Mouse (Mus musculus) hematopoietic stem cell, adult 5-6 weeks (primary cell): ENCODE data around the gene Adck2. TPM values are rescaled to one million over a fixed set of nuclear protein-coding genes. Genes with fewer than 3 reads are reported as not detected.

Experiments
- ATAC-seq, 2 experiments: fragments of 125-278 bp in 1 of 2; replicated peaks in 1 of 2; 2 replicates each; pipeline ENCODE4 v1.8.0; 2016 to 2017; ENCODE audit warnings: inconsistent platforms in 2 of 2, mild to moderate bottlenecking in 2 of 2, moderate number of reproducible peaks in 2 of 2, low read depth in 1 of 2, moderate TSS enrichment in 1 of 2; ENCODE audit not compliant: low FRiP score in 2 of 2, poor library complexity in 2 of 2, severe bottlenecking in 2 of 2, insufficient read depth in 1 of 2, low TSS enrichment in 1 of 2
- total RNA-seq: library from RNA; stranded (forward); fragments of 172-1452, 232-1000 nt; gene quantifications from 2 replicates; pipeline ENCODE4 v1.2.3, GENCODE M21; 2017

The Adck2 gene
- total RNA-seq, 1 experiment from 2014 or later: 24.0 TPM

DNA sequence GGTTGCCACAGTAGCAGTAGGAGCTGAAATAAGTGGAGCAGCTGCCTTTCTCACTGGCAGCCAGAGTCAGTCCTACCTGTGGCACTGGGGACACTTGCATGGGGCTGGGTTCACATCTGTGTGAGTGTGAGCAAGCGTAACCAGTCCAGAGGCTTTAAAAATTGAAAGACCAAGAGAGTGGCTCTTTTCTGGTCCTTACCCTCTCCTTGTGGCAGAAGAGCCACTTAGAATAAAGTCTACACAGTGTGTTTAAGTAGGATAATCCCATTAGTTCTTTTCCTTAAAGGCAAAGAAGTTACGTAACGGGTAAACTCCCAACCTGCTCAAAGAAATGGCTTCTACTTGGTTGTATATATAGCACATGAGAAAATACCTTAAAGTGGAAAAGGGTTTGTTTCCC lies 27.2 kb downstream of the Adck2 start:
- ATAC-seq: no peak

DNA sequence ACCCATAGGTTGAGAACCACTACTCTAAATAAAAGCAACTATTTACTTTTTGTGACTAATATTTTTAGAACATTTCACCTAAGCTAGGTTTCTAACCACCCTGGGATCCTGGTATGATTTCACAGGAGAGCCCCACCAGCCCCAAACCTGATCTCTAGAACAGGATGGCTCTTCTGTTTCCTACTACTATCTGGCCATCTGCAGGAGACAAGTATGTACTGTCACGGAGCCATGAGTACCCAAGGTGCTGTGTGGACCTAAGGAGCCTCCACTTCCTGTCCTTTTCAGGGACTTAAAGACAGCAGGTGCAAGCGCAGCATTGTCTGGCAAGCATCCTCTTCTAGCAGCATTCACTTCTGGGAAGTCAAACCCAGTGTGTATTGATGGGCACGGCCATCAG lies 28.2 kb downstream of the Adck2 start:
- peak; percentile 32 to 66; a peak in 2 of 4 replicates for ATAC-seq

DNA sequence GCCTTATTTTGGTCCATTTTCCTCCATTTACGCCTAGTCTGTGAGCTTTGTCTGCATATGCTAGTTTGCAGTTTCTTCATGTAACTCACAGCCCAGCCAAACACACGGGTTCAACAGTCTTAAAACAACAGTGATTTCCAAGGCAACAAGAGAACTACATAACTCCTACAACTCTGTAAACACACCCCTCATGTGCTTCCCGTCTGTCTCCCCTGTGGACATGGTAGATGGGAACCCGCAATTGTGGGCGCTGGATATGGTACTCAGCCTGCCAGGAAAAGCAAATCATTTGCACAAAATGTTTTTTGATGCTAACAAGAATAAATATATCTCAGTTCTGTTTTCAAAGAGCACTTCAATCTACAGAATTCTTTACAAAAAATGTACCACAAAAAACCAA lies 30.9 kb downstream of the Adck2 start:
- no peak for ATAC-seq

DNA sequence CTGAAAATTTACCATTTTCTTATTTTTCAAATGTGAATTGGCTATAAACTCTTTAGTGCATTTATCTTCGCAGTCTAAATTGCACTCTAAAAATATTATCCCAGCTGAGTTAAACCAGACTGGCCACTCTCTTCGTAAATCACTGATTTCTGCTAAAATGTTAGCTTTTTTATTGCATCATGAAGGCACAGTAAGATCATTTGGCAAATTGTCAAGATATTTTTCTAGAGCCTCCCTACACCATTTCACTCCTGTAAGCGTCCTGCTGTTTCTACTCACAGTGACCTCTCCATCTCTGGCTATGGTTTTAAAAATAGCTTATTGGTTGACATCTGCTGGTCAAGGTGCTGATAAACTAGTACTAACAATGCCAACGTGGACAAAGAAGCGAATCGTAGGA lies 32.4 kb downstream of the Adck2 start:
- ATAC-seq: no peak

DNA sequence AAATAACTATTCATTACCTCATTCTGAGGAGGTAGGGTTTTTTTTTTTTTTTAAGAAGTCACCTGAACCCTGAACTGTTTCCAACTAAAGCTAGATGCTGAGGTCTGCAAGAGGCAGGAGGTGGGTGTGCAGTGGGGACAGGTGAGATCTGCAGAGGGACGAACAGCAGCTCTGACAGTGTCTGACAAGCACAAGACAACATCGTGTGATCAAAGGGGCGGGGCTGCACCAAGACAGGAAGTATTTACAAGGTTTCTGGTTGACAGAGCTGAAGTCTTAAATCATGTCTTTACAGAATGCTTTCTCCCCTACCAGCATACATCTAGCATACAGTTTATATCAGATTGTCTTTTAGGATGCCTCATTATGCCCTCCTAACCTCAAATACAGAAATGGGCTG lies 33.2 kb downstream of the Adck2 start:
- no peak for ATAC-seq

DNA sequence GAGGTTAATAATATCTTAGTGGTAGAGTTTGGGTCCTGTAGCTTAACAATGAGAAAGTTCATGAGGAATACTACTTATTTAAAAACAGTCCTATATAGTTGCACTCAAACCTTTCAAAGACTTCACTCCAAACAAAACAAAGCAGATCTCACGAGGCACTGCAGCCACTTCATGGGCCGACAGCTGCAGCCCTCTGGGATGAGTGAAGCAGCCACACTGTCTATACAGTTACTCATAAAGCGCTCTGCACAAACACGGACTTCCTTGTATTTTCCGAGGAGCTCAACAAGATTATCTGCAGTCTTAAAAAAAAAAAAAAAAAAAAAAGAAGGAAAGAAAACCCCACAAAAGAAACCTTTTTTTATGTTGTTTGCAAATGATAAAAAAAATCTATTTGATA lies 33.7 kb downstream of the Adck2 start:
- no peak for ATAC-seq

DNA sequence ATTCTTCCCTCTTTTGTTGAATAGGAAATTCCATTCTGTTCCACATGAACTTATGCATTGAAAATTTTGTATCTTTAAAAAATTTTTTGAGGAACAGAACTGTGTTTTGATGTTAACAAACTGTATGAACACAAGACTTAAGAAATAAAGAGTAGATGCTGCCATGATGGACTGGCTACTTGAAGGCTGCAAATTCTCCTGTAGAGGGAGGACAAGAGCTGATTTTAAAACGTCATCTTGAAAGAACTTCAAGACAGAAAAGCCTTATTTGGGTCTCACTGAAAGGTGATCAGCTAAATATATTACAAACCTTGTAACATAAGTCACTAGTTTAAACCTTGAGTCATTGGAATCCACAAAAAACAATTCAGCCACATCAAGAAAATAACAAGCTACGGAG lies 36.5 kb downstream of the Adck2 start:
- ATAC-seq: no peak

DNA sequence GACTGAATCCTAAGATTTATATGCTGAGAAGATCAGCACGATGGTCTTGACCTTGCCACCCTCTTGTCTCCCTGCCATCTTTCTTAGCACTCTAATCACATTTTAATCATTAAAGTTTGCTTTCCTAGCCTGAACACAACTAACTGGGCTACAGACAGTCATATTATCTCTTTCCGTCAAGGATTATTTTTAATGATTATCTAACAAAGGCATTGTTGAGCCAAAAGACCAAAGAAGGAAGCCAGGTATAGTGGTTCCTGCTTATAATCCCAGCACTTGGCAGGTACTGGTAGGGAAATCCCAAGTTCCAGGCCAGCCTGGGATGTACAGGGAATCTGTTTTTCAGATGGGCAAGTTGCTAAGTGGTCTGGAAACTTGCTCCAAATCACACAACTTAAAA lies 37.6 kb downstream of the Adck2 start:
- no peak for ATAC-seq

Other genes with a start within 250 kb of the Adck2 start
- gene Slc37a3, start 196.2 kb upstream of the Adck2 start, total RNA-seq: 5.0 and 8.9 TPM in 2 replicates
- 1.9 and 3.9 TPM in 2 replicates for gene Rab19, start 192.7 kb upstream of the Adck2 start, total RNA-seq
- 62.3 and 65.8 TPM in 2 replicates for gene Mkrn1, start 153.4 kb upstream of the Adck2 start, total RNA-seq
- 1.0 and 2.1 TPM in 2 replicates for gene Dennd2a, start 16.0 kb upstream of the Adck2 start, total RNA-seq
- gene Gm42420, start 11.9 kb downstream of the Adck2 start, total RNA-seq: 6.9 TPM in 1 of 2 replicates, not detected in the other
- gene Ndufb2, start 18.7 kb downstream of the Adck2 start, total RNA-seq: 55.3 and 60.3 TPM in 2 replicates
- 17.5 and 21.6 TPM in 2 replicates for gene Braf, start 151.6 kb downstream of the Adck2 start, total RNA-seq
- 37.1 and 47.6 TPM in 2 replicates for gene Mrps33, start 237.1 kb downstream of the Adck2 start, total RNA-seq